Mouse (Mus musculus) gonadal fat pad, adult 2 months (tissue): ENCODE results near the gene Timm10. TPM values are rescaled to one million over a fixed set of nuclear protein-coding genes. Genes with fewer than 3 reads are reported as not detected.

Source experiments
- DNase-seq: peaks from one replicate; pipeline ENCODE4 v3.0.0-alpha.2; 2012; ENCODE audit warnings: low read depth
- polyA plus RNA-seq: library from polyadenylated mRNA; depleted of rRNA; stranded (reverse); fragments of >200 nt; gene quantifications from 2 replicates; pipeline ENCODE4 v1.2.3, GENCODE M21; 2012

The Timm10 gene
- polyA plus RNA-seq, 1 experiment = 47.1 TPM

DNA sequence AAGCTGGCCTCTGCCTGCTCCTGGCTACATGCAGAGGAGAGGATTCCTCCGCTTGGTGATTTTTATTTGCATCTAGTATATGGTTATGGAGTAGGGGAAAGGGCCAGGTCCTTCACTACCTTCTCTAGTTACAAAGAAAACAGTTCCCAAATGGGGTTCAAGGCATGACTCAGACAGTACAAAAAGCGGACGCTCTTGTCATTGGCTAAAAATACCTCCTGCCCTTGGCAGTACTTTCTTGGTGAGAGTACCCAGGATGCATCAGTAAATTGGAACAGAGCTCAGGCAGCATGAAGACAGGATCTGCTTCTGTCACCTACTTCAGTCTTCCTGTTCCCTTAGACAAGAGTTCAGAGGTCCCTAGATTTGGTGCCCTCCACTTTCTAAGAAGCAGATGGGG is 6.9 kb upstream of the Timm10 start:
- DNase-seq = no peak

DNA sequence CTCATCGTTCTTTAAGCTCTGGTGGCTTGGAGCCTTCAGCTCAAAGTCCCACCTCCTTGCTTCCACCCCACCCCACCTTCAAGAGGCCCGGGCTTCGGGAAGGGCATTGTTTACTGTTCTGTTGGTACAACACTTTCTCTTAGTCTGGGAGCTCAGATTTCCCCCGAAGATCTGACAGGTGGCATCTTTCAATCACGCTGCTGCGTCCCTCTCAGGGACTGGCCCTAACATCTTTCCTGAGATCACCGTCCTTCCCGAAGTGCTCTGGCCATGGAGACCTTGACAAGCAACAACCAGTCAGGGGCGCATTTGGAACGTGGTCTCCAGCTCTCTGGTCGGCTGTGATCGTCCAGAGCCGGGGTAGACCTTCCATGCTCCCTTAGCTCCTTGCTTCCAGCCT is 4.2 kb upstream of the Timm10 start, which contains the start of gene Smtnl1:
TSS of gene Smtnl1 (minus strand) at position 101 of the 400 bp plus-strand sequence.
- DNase-seq = no peak

DNA sequence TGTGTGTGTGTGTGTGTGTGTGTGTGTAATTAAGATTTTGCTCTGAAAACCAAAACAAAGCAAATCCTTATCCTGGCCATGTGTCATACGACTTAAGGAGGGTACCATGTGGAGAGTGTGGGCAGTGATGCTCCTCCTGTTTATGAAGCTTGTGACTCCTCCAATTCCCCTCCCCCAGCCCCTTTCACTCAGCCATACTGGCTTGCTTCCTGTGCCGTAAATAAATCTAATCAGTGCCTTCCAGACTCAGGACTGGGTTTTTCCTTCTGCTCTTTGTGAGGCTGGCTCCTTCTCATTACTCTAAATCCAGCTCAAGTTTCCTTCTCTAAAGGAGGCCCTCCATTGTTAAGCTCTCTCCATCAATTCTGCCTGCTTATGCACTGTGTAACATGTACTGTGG is 3.6 kb upstream of the Timm10 start:
- DNase-seq = no peak

DNA sequence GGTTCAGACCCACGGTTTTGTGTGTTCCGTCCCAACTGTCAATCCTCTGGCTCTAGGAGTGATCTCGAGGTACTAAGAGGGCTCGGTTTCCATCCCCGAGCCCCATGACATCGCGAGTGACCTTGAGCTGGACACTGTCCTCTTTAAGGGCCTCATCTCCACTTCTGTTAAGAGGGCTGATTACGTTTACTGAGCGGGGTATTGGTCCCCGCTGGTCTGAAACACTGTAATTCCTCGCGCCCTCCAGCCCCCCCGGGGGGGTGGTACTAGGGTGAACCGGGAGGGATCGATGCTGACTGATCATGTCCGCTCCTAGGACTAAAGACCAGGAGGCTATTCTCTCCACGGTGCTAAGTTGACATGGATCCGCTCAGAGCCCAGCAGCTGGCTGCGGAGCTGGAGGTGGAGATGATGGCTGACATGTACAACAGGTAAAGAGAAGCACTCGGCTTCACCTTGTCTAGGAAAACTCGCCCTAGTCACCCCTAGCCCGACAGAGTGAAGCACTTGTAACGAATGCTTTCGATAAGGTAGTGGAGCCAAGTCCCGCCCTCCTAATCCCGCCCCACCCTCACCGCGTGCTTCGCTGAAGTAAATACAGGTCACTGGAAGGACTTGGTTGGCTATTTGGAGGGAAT is 605 bp downstream of the Timm10 start:
- no peak for DNase-seq

DNA sequence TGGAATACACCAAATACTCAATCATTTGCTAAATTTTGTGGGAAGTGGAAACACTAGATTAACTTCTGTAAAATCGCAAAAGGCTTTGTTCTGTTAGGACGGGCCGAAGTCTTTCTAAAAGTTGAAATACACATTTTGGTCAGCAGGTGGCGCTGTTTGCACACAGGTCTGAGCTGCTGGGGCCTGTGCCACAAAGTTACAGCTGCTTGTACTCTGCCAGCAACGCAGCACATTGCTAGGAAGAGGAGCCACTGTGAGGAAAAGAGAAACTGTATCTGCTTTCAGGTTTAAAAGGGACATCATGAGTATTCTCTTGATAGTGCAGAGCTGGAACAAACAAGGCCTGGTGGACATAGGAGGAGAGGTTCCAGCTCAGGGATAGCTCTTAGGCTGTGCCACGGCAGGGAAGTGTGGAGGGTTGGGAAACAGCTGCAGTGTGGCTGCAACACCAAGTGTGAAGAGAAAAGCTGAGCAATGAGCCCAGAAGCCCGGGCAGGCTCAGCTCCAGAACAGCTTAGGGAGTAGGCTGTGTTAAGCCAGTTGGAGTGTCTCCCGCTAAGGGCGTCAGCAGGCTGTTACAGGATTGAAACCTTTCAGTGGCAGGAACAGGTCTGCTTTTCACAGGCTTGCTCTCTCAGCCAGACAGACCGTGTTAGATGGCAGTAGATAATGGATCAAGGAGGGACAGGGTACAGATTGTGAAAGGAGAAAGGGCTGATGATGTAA is 5.0 kb downstream of the Timm10 start:
- peak; percentile 94 for DNase-seq

DNA sequence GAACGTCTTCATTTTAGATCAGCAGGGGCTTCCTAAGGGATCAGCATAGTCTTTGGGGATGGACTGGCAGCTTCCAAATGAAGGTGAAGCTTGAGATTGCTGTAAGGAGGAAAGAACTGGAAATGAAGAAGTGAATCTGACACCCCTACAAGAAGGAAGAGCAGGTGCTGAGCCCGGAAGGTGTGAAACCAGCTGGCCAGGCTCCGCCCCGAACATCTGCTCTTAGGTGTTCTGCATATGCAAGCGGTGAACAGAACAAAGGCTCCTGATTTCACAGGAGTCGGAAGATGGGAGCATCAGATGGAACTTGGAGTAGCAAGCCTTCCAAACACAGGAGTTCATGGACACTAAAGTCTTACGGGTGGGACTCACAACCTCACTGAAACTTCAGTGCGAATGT is 10.3 kb downstream of the Timm10 start:
- DNase-seq = no peak

DNA sequence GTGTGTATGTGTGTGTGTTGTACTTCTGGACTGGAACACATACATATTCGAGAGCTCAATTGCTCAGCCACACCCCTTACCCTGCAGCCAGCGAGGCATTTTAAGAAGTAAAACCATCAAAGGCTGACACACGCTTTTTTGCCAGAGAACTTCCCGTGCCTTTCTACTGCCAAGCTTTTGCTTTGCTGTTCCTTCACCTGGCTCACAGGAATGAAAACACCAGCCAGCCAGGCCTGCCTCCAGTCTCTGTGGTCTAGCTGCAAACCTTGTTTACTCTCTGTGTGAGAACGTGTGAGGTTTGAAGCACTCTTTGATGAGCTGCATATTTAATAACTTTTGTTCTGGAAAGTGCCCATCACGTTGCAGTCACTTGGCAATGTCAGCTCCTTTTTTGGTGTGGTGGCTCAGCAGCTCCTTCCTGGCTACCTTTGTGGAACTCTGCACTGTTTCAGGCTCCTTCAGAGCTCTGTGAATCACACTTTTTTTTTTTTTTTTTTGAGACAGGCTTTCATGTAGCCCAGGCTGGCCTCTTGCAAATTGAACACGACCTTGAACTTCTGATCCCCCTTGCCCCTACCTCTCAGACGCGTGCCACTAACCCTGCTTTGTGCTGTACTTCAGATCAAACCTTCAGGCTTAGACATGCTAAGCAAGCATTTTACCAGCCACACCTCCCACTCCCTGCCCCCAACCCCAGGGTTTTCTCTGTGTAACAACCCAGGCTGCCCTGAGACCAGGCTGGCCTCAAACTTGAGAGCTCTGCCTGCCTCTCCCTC is 11.2 kb downstream of the Timm10 start:
- DNase-seq = no peak

DNA sequence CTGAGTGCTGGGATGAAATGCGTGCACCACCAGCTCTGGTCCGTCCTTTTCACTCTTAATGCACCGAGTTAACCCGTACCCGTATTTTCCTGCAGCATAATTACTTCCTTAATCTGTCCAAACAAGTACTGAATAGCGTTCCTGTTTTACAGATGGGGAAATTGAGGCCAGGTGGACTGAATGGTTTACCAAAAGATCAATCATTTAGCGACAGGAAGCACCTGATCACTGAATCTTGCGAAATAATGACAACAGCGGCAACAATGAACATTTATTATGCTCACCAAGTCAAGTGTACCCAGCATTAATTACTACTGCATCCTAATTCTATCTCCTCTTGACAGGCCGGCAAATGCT is 11.8 kb downstream of the Timm10 start, which contains the start of gene Slc43a1:
TSS of gene Slc43a1 (plus strand) at position 258 of the 357 bp plus-strand sequence.
- DNase-seq = no peak

DNA sequence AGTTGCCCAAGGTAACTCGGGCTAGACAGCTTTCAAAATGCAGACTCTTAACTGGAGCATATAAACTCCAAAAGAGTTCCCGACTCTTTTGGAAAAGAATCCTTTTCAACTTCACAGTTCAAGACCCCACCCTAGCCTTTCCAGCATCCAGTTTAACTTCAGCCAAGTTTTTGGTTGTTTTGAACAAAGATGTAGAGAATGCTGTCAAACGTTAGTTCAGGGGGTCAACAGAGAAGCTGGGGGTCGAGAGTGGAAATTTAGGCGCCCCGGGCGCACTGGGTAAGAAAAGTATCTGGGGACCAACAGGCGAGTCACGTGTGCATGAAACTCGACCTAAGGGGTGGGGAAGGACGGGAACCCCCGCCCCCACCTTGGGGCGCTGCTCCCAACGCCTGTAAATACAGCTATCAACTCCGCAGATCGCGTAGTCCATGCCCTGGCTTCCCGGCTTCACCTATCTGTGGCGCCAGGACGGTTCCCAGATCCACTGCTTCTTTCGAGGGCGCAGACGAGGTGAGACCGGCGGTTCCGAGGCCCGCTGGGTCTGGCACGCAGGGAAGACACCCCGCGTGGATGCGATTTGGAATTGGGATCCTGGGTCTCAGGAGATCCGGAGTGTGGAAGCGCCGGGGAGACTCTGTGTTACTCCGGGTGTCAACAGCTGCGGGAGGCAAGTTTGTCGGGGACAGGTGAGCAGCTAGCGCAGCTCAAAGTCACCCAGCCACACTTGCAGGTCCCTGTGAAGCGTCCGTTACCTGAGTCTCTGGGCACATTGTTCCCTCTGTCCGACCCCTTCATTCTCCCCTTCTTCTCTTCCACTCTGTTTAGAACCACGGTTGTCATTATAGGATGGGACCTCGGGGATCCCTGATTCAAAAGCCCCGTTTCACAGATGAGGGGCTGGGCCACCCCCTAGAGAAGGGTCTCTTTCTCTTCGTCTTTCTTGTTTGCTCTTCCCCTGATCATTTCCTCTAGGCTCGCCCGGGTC is 12.5 kb downstream of the Timm10 start:
- no peak for DNase-seq

DNA sequence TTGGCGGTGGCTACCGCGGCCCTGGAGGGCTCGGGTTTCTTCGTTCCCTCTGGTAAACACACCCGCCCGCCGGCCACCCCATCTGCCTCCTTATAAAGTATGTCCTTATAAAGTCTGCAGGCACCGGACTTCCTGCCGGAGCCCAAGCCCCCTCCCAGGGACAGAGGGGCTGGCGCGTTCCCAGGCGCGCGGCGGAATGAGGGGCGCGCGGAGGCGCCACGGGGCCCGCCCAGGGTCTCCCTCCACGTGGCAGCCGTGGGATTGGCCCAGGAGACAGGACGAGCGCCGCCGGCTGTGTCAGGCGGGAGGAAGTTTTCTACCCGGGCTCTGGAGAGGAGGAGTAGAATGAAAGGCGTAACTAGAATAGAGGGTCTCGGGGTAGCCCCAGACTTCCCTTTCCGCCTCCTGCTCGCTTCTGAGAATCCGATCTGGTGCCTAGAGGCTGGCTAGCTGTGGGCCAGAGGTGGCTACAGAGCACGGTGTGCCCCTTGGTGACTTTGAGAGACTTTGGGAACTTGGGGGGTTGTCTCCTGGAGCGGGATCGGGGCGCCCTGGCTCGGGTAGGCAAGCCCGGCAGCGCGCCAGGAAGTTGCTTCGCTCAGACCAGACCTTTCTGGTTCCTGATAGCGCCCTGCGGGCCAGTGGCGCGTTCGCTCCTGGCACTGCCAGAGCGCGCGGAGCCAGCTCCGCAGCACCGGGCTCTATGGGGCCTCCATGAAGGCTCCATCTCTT is 13.4 kb downstream of the Timm10 start:
- no peak for DNase-seq

DNA sequence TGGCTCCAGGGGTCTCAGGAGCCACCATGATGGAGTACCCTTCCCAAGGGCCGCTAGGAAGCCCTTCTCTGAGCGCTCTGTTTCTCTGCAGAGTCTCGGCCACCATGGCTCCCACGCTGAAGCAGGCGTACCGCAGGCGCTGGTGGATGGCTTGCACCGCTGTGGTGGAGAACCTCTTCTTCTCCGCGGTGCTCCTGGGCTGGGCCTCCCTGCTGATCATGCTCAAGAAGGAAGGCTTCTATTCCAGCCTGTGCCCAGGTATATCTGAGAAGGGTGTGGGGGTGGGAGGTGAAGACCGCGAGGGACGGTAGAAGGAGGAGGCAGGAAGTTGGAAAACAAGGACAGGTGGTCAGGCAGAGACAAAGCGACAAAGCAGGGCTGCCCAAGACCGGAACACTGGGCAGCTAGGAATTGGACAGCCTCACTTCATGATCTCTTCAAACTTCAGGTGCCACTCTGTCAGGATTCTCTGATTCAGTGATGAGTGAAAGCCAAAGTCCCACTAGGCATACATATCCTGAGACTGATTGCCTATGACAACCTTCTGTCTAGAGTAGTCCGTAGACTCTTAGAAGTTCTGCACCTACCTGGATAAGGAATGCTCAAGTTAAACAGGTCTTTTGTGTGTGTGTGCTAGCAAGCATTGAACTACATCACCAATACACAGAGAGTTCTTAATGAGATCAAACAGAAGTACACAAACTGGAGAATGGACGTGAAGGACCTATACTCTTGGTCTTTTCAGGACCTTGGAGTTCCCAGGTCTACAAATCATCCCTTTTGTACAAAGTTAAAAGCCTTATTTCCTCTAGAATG is 14.2 kb downstream of the Timm10 start:
- no peak for DNase-seq

DNA sequence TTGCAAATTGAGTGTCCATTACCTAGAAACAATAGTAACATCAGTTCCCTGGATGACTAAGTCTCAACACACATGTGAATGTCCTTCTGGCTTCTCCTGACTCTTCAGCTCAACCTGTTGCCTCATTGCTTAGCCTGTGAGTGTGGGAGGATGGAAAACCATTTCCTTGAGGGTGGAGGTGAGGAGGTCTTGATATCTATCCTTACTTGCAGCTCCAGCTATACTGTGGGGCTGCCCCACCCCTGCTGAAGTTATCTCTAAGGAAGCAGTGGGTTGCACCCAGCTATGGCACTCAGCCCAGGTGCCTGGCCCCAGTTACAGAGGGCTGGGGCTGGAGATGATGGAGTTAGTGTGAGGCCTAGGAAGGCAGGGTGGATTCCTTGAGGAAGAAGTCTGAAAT is 15.1 kb downstream of the Timm10 start:
- no peak for DNase-seq

DNA sequence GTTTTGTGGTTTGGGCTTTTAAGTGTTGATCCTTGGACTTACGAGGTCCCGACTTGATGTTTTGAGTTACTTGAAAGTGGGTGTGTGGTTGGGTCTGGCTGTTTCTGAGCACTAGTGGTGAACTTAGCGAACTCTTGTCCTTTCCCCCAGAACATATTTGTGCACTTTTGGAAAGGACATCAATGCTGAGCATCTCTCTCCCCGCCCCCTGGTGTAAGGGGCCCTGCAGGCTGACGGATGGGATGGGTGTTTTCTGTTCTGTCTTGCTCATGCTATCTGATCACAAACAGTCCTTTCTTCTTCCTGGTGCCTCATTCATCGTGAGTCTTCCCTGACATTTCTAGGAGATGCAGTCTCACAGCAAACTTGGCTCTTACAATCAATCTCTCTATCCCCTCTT is 16.9 kb downstream of the Timm10 start:
- no peak for DNase-seq

DNA sequence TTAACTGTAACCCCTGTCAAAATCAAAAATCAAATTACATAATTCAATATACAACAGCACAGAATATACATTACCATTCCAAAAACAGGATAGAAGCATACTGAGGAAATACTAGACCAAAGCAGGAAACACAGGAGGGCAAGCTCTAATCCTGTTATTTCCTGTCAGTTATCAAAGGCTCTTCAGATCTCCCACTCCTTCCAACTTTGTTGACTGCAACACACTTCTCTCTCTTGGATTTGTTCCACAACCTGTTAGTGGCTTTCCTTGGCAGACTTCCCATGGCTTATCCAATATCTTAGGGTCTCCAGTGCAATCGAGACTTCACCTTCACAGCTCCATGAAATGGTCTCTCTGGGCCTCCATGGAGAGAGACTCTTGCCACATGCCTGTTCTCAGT is 18.4 kb downstream of the Timm10 start:
- no peak for DNase-seq

DNA sequence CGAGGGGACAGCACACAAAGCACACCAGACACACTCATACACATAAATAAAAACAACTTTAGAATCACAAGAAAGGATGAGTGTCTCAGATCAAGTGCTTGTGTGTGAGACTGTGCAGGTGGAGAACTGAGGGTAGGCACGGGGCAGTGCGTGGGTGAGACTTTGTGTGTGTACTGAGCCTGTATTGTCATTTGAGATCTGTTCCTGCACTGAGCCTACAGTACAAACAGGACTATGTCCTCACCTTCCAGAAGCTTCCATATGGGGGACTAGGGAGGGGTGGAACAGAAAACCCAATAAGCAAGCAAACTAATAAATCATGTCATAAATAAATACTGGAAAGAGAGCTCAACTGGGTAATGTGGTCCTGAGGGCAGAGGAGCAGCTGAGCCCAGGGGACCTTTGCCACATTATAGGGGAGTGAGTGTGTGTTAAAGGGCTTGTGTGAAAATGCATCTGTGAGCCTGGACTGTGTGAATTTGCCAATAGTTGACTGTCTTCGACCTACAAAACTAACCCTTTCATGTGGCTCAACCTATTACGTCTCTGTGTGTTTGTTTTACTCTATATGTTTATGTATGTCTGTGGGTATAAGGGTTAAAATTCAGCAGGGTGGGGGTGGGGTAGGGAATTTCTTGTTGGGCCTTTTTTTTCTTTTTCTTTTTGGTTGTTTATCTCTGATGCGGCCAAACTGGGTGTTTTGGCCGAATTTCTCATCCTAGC is 23.8 kb downstream of the Timm10 start:
- DNase-seq = no peak

DNA sequence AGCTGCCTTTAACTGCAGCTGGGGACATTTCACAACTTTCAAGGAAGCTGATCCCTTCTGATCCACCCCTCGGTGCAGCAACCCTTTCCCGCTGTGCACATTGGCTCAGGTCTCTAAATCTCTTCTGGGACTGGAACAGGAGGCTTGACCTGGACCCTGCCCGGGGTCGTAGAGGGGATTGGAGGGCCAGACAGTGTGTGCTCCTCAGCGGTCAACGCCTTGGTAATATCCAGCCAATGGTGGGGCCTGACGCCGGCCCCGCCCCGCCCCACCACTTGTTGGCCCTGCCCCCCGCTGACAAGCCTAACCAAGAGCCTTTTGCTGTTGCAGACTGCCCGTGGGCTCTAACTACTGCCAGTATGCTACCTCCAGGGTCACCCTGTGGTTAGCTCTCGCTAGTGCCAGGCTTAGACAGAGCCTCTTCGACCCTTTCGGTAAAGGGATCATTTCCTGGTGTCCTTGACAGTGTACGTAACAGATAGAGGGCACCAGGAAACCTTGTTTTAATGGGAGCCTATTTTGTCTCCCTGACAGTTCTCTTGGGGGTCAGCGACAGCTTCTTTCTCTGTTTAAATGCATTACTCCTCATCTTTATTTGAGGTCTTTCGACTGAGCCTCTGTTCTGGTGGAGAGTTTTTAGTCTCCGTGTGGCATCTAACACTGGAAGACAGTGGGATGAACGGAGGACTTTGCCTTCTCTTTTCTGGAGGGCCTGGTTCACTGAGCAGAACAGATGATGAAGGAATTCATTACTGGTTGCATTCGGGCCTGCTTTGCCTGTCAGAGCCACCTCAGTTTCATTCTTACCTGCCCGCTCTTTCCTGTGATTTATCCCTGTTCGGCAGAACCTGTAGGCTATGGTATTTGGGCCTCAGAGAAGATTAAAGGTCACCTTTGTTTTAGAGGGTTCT is 24.6 kb downstream of the Timm10 start:
- no peak for DNase-seq

DNA sequence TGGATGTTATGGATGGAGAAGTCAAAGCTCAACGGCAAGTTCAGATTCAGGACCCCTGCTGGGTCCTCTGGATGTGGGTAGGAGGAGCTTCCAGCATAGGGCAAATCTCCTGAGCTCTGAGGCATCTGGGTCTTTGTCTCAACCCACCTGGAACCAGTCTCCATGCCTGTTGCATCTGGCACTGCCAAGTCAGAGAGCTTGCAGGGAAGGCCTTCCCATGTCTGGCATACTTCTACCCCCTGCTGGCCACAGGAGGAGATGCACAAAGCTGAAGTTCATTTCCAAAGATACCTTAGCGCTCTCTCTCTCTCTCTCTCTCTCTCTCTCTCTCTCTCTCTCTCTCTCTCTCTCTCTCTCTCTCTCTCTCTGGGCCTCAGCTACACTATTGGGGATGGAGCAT is 28.9 kb downstream of the Timm10 start:
- DNase-seq = no peak

DNA sequence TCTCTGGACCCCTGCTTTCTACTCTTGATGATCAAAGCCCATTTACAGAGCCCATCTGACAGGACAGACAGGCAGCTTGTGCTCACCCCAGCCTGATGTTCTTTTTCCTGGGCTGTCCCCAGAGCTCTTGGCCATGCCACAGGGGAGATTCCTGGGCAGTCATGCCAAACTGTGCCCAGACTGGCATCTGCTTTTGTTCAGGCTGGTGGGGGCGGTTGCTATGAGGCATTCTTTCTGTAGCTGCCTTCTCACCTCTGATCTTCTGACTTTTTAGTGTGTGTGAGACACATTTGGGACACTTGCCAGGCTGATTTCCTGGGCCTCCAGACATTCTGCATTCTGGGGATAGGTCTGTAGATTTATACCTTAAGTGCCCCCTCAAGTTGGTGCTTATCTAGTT is 31.8 kb downstream of the Timm10 start:
- DNase-seq = no peak
